In the genomic region with DNA sequence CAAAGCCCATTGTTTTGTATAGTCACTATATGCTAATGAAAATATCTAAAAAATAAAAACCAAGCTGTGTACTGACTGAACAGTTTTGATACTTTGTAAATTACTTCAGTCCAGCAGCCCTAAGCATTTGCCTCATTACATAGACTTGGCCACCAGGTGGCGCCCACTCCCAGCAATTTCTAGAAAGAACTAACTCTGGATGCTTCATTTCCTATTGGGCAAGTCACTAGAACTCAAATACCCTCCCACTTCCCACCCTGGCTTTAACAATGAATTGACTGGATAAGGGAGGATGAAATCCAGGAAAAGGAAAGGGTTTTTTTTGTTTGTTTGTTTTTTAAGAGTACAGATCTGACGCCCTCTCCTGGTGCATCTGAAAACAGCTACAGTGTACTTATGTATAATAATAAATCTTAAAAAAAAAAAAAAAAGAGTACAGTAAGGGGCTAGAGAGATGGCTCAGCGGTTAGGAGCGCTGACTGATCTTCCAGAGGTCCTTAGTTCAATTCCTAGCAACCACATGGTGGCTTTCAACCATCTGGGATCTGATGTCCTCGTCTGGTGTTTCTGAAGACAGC, we compare ENCODE assay signal across 8 mouse cellular contexts. TPM values are rescaled to one million over a fixed set of nuclear protein-coding genes. Genes with fewer than 3 reads are reported as not detected.
DNase-seq lines count a peak whose midpoint lies in the region; ATAC-seq and TF ChIP-seq lines count a peak whose summit lies in the region.

No protein-coding gene starts in this region.

- H3K9ac ChIP-seq in intestine, embryonic 15.5 days: no peak overlapping the region
- H3K9ac ChIP-seq in midbrain, embryonic 14.5 days (replicated peaks; ENCODE audit: low read length): no peak overlapping the region

- TF ChIP-seq CTCF in gastrocnemius, adult 2 months (IDR thresholded peaks at IDR 0.05): peak; percentile 92

- no peaks in the 10 kb centered on the region for H3K36me3 ChIP-seq in heart, embryonic 10.5 days
- H3K36me3 ChIP-seq in intestine, embryonic 15.5 days: no peaks in the 10 kb centered on the region
- no peaks in the 10 kb centered on the region for H3K36me3 ChIP-seq in midbrain, embryonic 14.5 days (ENCODE audit: control insufficient read depth, insufficient read depth, low read length)

- ATAC-seq in intestine, embryonic 15.5 days: peak; percentile 73
- ATAC-seq in midbrain, embryonic 14.5 days (ENCODE audit: low FRiP score, low TSS enrichment): peak; percentile 55; the same call in 1 of the 2 replicates

- no peak overlapping the region for H3K27ac ChIP-seq in heart, embryonic 10.5 days
- no peak overlapping the region for H3K27ac ChIP-seq in gastrocnemius, adult 2 months
- H3K27ac ChIP-seq in intestine, embryonic 15.5 days: no peak overlapping the region
- H3K27ac ChIP-seq in midbrain, embryonic 14.5 days (replicated peaks; ENCODE audit: low read depth, low read length): no peak overlapping the region

- peak; percentile 94 for DNase-seq in heart, adult 11 months
- no peak for DNase-seq in heart, embryonic 10.5 days (ENCODE audit: low spot score)
- DNase-seq in cerebellum, postnatal 4 days (ENCODE audit: low spot score in 2 of 2): peak; percentile 85 to 86
- peak; percentile 85 for DNase-seq in gastrocnemius, adult 2 months
- peak; percentile 84 to 90 for DNase-seq in left cerebral cortex, postnatal 14 days (ENCODE audit: low spot score in 2 of 2)
- DNase-seq in midbrain, embryonic 14.5 days: peak; percentile 94
- peak; percentile 74 for DNase-seq in spleen, adult 12 weeks (ENCODE audit: low spot score)

- no peak overlapping the region for H3K4me3 ChIP-seq in heart, embryonic 10.5 days
- no peak overlapping the region for H3K4me3 ChIP-seq in gastrocnemius, adult 2 months
- no peak overlapping the region for H3K4me3 ChIP-seq in intestine, embryonic 15.5 days (replicated peaks)
- no peak overlapping the region for H3K4me3 ChIP-seq in midbrain, embryonic 14.5 days (replicated peaks; ENCODE audit: low read depth, low read length)

- no peak overlapping the region for H3K4me2 ChIP-seq in intestine, embryonic 15.5 days (replicated peaks)
- no peak overlapping the region for H3K4me2 ChIP-seq in midbrain, embryonic 14.5 days (ENCODE audit: low read length)

- intact Hi-C loops in gastrocnemius, adult 2 months (cut with DNase I): loop anchor here (1.0 to 10.0 kb wide), 6 partner anchors 65 to 1432 kb away; a partner anchor contains a TSS
- intact Hi-C loops in left cerebral cortex, postnatal 14 days (cut with DNase I): loop anchor here (2.0 to 10.0 kb wide), 4 partner anchors 65 to 1432 kb away; a partner anchor contains a TSS

- no peaks in the 10 kb centered on the region for H3K9me3 ChIP-seq in heart, embryonic 10.5 days
- no peaks in the 10 kb centered on the region for H3K9me3 ChIP-seq in intestine, embryonic 15.5 days
- no peaks in the 10 kb centered on the region for H3K9me3 ChIP-seq in midbrain, embryonic 14.5 days (ENCODE audit: control insufficient read depth, low read length)

- 48% methylated on average over 5 of the region's 5 CpGs for WGBS in heart, embryonic 10.5 days
- WGBS in intestine, embryonic 15.5 days: 38% methylated on average over 5 of the region's 5 CpGs
- 42% methylated on average over 5 of the region's 5 CpGs for WGBS in midbrain, embryonic 14.5 days

- no peaks in the 10 kb centered on the region for H3K4me1 ChIP-seq in heart, embryonic 10.5 days
- H3K4me1 ChIP-seq in intestine, embryonic 15.5 days (replicated peaks): no peaks in the 10 kb centered on the region
- no peaks in the 10 kb centered on the region for H3K4me1 ChIP-seq in midbrain, embryonic 14.5 days (ENCODE audit: control insufficient read depth, insufficient read depth, low read length)

- no peaks in the 10 kb centered on the region for H3K27me3 ChIP-seq in heart, embryonic 10.5 days (ENCODE audit: insufficient read depth, poor library complexity, severe bottlenecking)
- no peaks in the 10 kb centered on the region for H3K27me3 ChIP-seq in intestine, embryonic 15.5 days (replicated peaks)
- H3K27me3 ChIP-seq in midbrain, embryonic 14.5 days (ENCODE audit: control insufficient read depth, insufficient read depth, low read length): no peaks in the 10 kb centered on the region

RNA-seq across cellular contexts. Expression of a gene that starts 14.8 kb away (rescaled TPM):
- polyA plus RNA-seq in heart, embryonic 10.5 days (2016; fragmentation: Nextera tagmentation; extraction: Ambion mirVana): 23.5 and 24.9 TPM in 2 replicates
- total RNA-seq in gastrocnemius, adult 2 months (2021): 10 to 100 TPM in 1 of 2 experiments, 1 to 10 TPM in 1; 8.4 to 17.8 TPM
- 22.2 and 23.4 TPM in 2 replicates for polyA plus RNA-seq in intestine, embryonic 15.5 days (2015; fragmentation: Nextera tagmentation; extraction: Ambion mirVana)
- total RNA-seq in left cerebral cortex, postnatal 14 days (2021): 10 to 100 TPM; 12.8 to 13.0 TPM
- polyA plus RNA-seq in midbrain, embryonic 14.5 days (2014; fragmentation: Nextera tagmentation; extraction: Ambion mirVana): 13.5 and 18.7 TPM in 2 replicates
